Mouse (Mus musculus) spleen, postnatal 36 days (tissue): ENCODE measurements at regions not wholly inside any gene's neighbourhood (a gene's known extent, or its start where the extent isn't known, plus 50 kb on each side); places are given as distances from the start of the nearest gene placed in this dataset.

Experiments used
- DNase-seq, 2 experiments: peaks; one replicate each; pipeline ENCODE4 v3.0.0; 2022; ENCODE audit warnings: low spot score in 2 of 2, mixed read lengths in 1 of 2

- no peak for DNase-seq
These were observed 96.1 kb upstream of the Podxl start for GRCm38 (mm10) chr6:31659901-31660300.

- DNase-seq, result peak in 1 of 2 experiments; percentile 28
These were observed 94.8 kb upstream of the Podxl start for GRCm38 (mm10) chr6:31658447-31659199.

- no peak for DNase-seq
These were observed 87.2 kb upstream of the Podxl start for GRCm38 (mm10) chr6:31650791-31651476.

- DNase-seq, result no peak
These were observed 81.5 kb upstream of the Podxl start for GRCm38 (mm10) chr6:31645261-31645660.

GRCm38 (mm10) chr6:31644504-31644903 is 80.7 kb upstream of the Podxl start:
- DNase-seq, result no peak

- peak; percentile 13 to 14 for DNase-seq
These were observed 78.7 kb upstream of the Podxl start for GRCm38 (mm10) chr6:31642451-31642942.

GRCm38 (mm10) chr6:31640745-31641144 is 77.0 kb upstream of the Podxl start:
- no peak for DNase-seq

- peak in 1 of 2 experiments; percentile 16 for DNase-seq
These were observed 75.7 kb upstream of the Podxl start for GRCm38 (mm10) chr6:31639460-31639859.

- DNase-seq, result peak in 1 of 2 experiments; percentile 12
These were observed 74.8 kb upstream of the Podxl start for GRCm38 (mm10) chr6:31638434-31639220.

- DNase-seq, result no peak
These were observed 73.7 kb upstream of the Podxl start for GRCm38 (mm10) chr6:31637371-31638052.

GRCm38 (mm10) chr6:31636954-31637353 is 73.2 kb upstream of the Podxl start:
- DNase-seq, result no peak

GRCm38 (mm10) chr6:31632485-31632884 is 68.7 kb upstream of the Podxl start:
- no peak for DNase-seq

GRCm38 (mm10) chr6:31630009-31630408 is 66.2 kb upstream of the Podxl start:
- DNase-seq, result no peak

GRCm38 (mm10) chr6:31627912-31628311 is 64.1 kb upstream of the Podxl start:
- DNase-seq, result no peak

GRCm38 (mm10) chr6:31625055-31625454 is 61.3 kb upstream of the Podxl start:
- no peak for DNase-seq

GRCm38 (mm10) chr6:31624374-31624773 is 60.6 kb upstream of the Podxl start:
- DNase-seq, result no peak

GRCm38 (mm10) chr6:31621023-31621422 is 57.2 kb upstream of the Podxl start:
- no peak for DNase-seq

- DNase-seq, result no peak
These were observed 55.1 kb upstream of the Podxl start for GRCm38 (mm10) chr6:31618852-31619251.

- DNase-seq, result no peak
These were observed 53.6 kb upstream of the Podxl start for GRCm38 (mm10) chr6:31617341-31617740.

GRCm38 (mm10) chr6:31615426-31615970 is 51.7 kb upstream of the Podxl start:
- no peak for DNase-seq

GRCm38 (mm10) chr6:31614563-31614962 is 50.8 kb upstream of the Podxl start:
- no peak for DNase-seq
